Mouse (Mus musculus) liver, adult 2 months (tissue): ENCODE results near the gene Chga.

ENCODE experiments used
- CTCF ChIP-seq: fragments of 200-500 bp; IDR thresholded peaks from 2 replicates; pipeline ENCODE4 v1.5.1; 2011; ENCODE audit warnings: low read depth, low read length, control low read depth
- POLR2A ChIP-seq: fragments of 200-500 bp; IDR thresholded peaks from 2 replicates; pipeline ENCODE4 v1.6.1; 2011; ENCODE audit warnings: low read length, control low read depth; ENCODE audit not compliant: insufficient read depth; ENCODE audit errors: extremely low read depth

- TF ChIP-seq CTCF (no peak), POLR2A (no peak)
These were observed at the start of gene Chga for GRCm38 (mm10) chr12:102554721-102555516.
